Mouse (Mus musculus) liver, postnatal 0 days (tissue): ENCODE data around the gene Tm9sf2.

ENCODE experiments used
- CTCF ChIP-seq: sonication (generic); IDR thresholded peaks from 2 replicates; pipeline ENCODE4 v1.5.1; 2016; ENCODE audit warnings: antibody characterized with exemption, low read depth
- EP300 ChIP-seq: IDR thresholded peaks from 2 replicates; pipeline ENCODE4 v1.6.1; 2016; ENCODE audit warnings: antibody characterized with exemption, low read depth, mild to moderate bottlenecking

GRCm38 (mm10) chr14:122107481-122108214 lies 810 bp downstream of the Tm9sf2 start:
- TF ChIP-seq CTCF, result peak; percentile 40
- no peak for TF ChIP-seq EP300
